Mouse (Mus musculus): Measurements from ENCODE around the gene Csde1.

DNA sequence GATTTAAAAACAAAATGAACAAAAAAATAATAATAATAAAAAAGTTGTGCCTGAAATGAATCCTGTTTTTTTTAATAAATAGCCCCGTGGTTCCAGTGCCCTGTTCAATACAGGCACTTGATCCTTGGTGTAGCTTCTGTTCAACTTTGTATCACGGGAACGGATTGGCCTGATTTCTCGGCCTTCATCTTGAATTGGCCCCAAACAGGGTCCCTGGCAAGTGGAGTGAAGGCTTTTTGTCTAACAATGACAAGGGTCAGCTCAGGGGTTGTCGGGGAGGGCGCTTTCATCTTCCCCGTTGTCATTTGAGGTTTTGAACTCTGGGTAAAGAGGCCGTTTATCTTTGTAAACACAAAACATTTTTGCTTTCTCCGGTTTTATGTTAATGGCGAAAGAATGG is 37.5 kb downstream of the Csde1 start:
- TF ChIP-seq GATA1 (IDR thresholded peaks at IDR 0.05; ENCODE audit: borderline replicate concordance, low read length) (no peak), FLI1 (IDR thresholded peaks at IDR 0.05; ENCODE audit: low read length) (no peak)

All from megakaryocyte, embryonic 14.5 days (primary cell).